Mouse (Mus musculus) liver, postnatal 0 days (tissue): Measurements from ENCODE around the gene Llph. TPM values are rescaled to one million over a fixed set of nuclear protein-coding genes. Genes with fewer than 3 reads are reported as not detected.

ENCODE experiments used
- ATAC-seq: fragments of 200-750 bp; cut with Nextera tagmentation; 2 replicates; pipeline ENCODE4 v1.8.0; 2017; ENCODE audit warnings: mild to moderate bottlenecking, moderate library complexity
- DNase-seq: peaks from one replicate; pipeline ENCODE4 v3.0.0-alpha.2; 2016
- H3K27ac ChIP-seq: fragments of 300-500 bp; sonication (generic); 2 replicates; pipeline ENCODE4 v1.5.1; 2014; ENCODE audit warnings: antibody characterized with exemption, moderate library complexity, mild to moderate bottlenecking, low read depth
- H3K27me3 ChIP-seq: fragments of 300-500 bp; sonication (generic); 2 replicates; pipeline ENCODE4 v1.6.1; 2014; ENCODE audit warnings: low read length, control low read depth, mixed read lengths; ENCODE audit not compliant: insufficient read depth
- H3K36me3 ChIP-seq: fragments of 300-500 bp; sonication (generic); replicated peaks from 2 replicates; pipeline ENCODE4 v1.6.1; 2014; ENCODE audit warnings: mild to moderate bottlenecking, control low read depth, low read length, moderate library complexity, mixed read lengths; ENCODE audit not compliant: insufficient read depth
- H3K4me1 ChIP-seq: fragments of 300-500 bp; sonication (generic); 2 replicates; pipeline ENCODE4 v1.6.1; 2014; ENCODE audit warnings: antibody characterized with exemption, mild to moderate bottlenecking, control low read depth; ENCODE audit not compliant: insufficient read depth
- H3K4me2 ChIP-seq: fragments of 300-500 bp; sonication (generic); 2 replicates; pipeline ENCODE4 v1.6.1; 2014; ENCODE audit warnings: low read depth, mild to moderate bottlenecking, low read length, moderate library complexity, mixed read lengths
- H3K4me3 ChIP-seq: fragments of 300-500 bp; sonication (generic); 2 replicates; pipeline ENCODE4 v1.5.1; 2014; ENCODE audit warnings: low read depth, low read length
- H3K9ac ChIP-seq: fragments of 300-500 bp; sonication (generic); replicated peaks from 2 replicates; pipeline ENCODE4 v1.6.1; 2014; ENCODE audit warnings: mild to moderate bottlenecking, moderate library complexity
- H3K9me3 ChIP-seq: fragments of 300-500 bp; sonication (generic); 2 replicates; pipeline ENCODE4 v1.6.1; 2016; ENCODE audit warnings: mild to moderate bottlenecking, control low read depth, low read length, mixed read lengths
- CTCF ChIP-seq: sonication (generic); IDR thresholded peaks from 2 replicates; pipeline ENCODE4 v1.5.1; 2016; ENCODE audit warnings: antibody characterized with exemption, low read depth
- EP300 ChIP-seq: IDR thresholded peaks from 2 replicates; pipeline ENCODE4 v1.6.1; 2016; ENCODE audit warnings: antibody characterized with exemption, low read depth, mild to moderate bottlenecking
- WGBS: fragments of 180-500 bp; shearing (Covaris S2); extraction: QIAGEN DNeasy Blood & Tissue Kit; methylation state at CpG from one replicate; pipeline ENCODE4 v1.1.7; 2014; ENCODE audit not compliant: insufficient replicate concordance; 5-methylcytosine and 5-hydroxymethylcytosine counted together
- polyA plus RNA-seq: library from polyadenylated mRNA; unstranded; fragments of >200 nt; fragmentation: Nextera tagmentation; extraction: Ambion mirVana; gene quantifications from 2 replicates; pipeline ENCODE4 v1.2.1, GENCODE M21; 2015

The Llph gene
- polyA plus RNA-seq, 1 experiment from 2014 or later, result 33.9 TPM

DNA sequence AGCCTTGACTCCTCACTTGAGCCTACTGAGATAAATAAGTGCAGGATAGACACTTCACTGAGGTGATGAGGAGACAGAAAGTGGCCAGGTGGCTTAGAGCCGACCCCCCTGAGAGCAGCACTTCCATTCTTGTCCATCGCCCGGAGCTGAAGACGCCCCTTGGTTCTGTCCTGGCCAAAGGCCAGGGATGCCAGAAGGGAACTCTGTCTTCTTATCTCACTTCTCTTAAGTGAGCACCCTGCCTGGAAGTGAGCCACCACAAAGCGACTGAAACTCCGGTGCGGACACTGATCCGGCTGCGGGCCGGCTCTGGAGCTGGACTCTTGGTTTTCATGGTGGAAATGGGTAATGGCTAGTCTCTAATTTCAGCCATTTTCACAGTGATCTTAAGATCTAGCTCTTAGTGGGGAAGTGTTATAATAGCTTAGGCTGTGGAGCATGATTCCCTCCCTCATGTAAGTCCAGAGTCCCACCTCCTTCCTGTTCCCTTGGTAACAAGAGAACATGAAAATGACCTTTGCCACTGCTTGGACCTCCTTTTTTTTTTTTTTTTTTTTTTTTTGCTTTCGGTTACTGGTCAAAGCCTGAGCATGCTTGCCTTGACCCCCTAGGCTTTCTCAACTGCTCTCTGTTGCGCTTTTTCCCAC is 52.7 kb downstream of the Llph start:
- Histone ChIP-seq H3K36me3 (no peaks in the 10 kb centered on the region), H3K9me3 (no peaks in the 10 kb centered on the region), H3K27ac (no peak overlapping the region), H3K4me1 (no peaks in the 10 kb centered on the region), H3K4me3 (no peak overlapping the region), H3K9ac (no peak overlapping the region), H3K4me2 (no peak overlapping the region), H3K27me3 (no peaks in the 10 kb centered on the region)
- ATAC-seq, result no peak
- 64% methylated on average over 12 of the region's 12 CpGs for WGBS
- TF ChIP-seq EP300, result no peak
- DNase-seq, result no peak

DNA sequence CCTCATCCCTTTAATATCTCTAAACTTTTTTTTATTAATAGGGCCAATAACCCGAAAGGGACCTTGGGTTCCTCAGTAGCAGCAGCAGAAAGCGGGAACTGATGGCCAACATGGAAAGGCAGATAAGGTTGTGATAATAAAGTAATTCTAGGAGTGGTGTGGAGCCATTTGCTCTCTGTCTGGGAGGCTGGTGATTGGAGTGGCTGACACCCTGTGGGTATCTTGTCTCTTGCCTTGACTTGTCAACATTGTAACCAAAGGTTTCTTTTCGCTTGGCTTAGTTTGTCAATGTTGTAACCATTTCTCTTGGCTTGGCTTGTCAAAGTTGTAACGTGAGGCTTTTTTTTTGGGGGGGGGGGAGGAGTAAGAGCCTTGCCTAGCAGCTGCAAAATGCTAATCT is 53.5 kb downstream of the Llph start:
- no peak overlapping the region for H3K4me3 ChIP-seq
- no peak for TF ChIP-seq CTCF
- no peak for TF ChIP-seq EP300
- no peak overlapping the region for H3K27ac ChIP-seq
- H3K4me2 ChIP-seq, result no peak overlapping the region
- no peak for ATAC-seq
- DNase-seq, result no peak
- no peak overlapping the region for H3K9ac ChIP-seq
- no peaks in the 10 kb centered on the region for H3K36me3 ChIP-seq
- 49% methylated on average over 4 of the region's 4 CpGs for WGBS
- H3K9me3 ChIP-seq, result no peaks in the 10 kb centered on the region
- H3K27me3 ChIP-seq, result no peaks in the 10 kb centered on the region
- no peaks in the 10 kb centered on the region for H3K4me1 ChIP-seq

DNA sequence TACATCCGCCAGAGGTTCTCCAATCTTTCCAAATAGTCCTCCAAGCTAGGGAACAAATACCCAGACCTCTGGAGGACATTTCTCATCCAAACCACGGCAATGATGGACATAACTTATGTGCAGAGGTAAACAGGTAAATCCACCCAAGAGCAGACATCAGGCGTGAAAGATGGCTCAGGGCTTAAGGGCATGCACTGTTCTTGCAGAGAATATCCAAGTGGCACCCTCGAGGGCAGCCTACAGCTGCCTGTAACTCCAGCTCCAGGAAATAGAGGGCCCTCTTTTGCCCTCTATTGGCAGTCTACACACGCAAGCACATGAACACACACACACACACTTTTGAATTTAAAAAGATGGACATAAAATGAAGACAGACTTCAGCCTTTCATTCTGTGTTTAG is 54.8 kb downstream of the Llph start:
- no peak for ATAC-seq
- TF ChIP-seq EP300 (no peak), CTCF (no peak)
- 80% methylated on average over 5 of the region's 5 CpGs for WGBS

More for the DNA sequence above, 54.8 kb downstream of the Llph start:
- Histone ChIP-seq H3K9ac (no peak overlapping the region), H3K4me1 (no peaks in the 10 kb centered on the region), H3K4me3 (no peak overlapping the region), H3K4me2 (no peak overlapping the region), H3K27ac (no peak overlapping the region), H3K27me3 (no peaks in the 10 kb centered on the region), H3K9me3 (no peaks in the 10 kb centered on the region), H3K36me3 (no peaks in the 10 kb centered on the region)
- DNase-seq, result no peak

Other genes starting within 250 kb of the Llph start
- 3.6 and 5.0 TPM in 2 replicates for gene Helb, start 114.1 kb upstream of the Llph start, polyA plus RNA-seq
- gene Tmbim4, start 25.5 kb upstream of the Llph start, polyA plus RNA-seq, result 140 and 150 TPM in 2 replicates
- 1.5 and 1.6 TPM in 2 replicates for gene Irak3, start 24.9 kb upstream of the Llph start, polyA plus RNA-seq
- 0.43 and 0.56 TPM in 2 replicates for gene Hmga2, start 249.4 kb downstream of the Llph start, polyA plus RNA-seq